Mouse (Mus musculus) heart, embryonic 13.5 days (tissue): ENCODE measurements around the gene Lpcat3. TPM values are rescaled to one million over a fixed set of nuclear protein-coding genes. Genes with fewer than 3 reads are reported as not detected.
A peak's percentile ranks its signal among the peaks of the same experiment; 100 is the strongest.

Source experiments
- microRNA counts: library from miRNA; unstranded; fragments of <30 nt; microRNA quantifications from one replicate; lab custom pipeline; 2016
- microRNA-seq: library from miRNA; unstranded; fragments of <30 nt; microRNA quantifications from one replicate; pipeline ENCODE4, GENCODE M21; 2016
- polyA plus RNA-seq: library from polyadenylated mRNA; unstranded; fragments of >200 nt; fragmentation: Nextera tagmentation; extraction: Ambion mirVana; gene quantifications from 2 replicates; pipeline ENCODE4 v1.2.1, GENCODE M21; 2015

Gene Lpcat3
- polyA plus RNA-seq, 1 experiment from 2014 or later, result 44.1 TPM

MicroRNAs within 50 kb of the gene (microRNA counts, 519-probe panel; counts per million panel counts)
- microRNA mmu-miR-141 (lab: Ali Mortazavi, UCI) (209 counts per million, percentile 61 among the panel's probes with 10 or more counts), microRNA mmu-miR-200c (lab: Ali Mortazavi, UCI) (2,876 counts per million, percentile 66 among the panel's probes with 10 or more counts)

Small RNA genes lying within 50 kb of the gene (microRNA-seq; reads per million reads assigned to microRNA genes)
- gene Mir141 (61.4 reads per million, percentile 46 among the genes with 10 or more reads in this experiment), gene Mir200c (450 reads per million, percentile 73 among the genes with 10 or more reads in this experiment)

Other genes with a start within 250 kb of the Lpcat3 start
- gene Pex5, start 248.0 kb upstream of the Lpcat3 start, polyA plus RNA-seq, result 23.2 and 23.7 TPM in 2 replicates
- gene Clstn3, start 198.2 kb upstream of the Lpcat3 start, polyA plus RNA-seq, result 1.1 and 1.9 TPM in 2 replicates
- 0.46 and 0.52 TPM in 2 replicates for gene C1rl, start 169.9 kb upstream of the Lpcat3 start, polyA plus RNA-seq
- 0.40 and 0.68 TPM in 2 replicates for gene C1ra, start 150.6 kb upstream of the Lpcat3 start, polyA plus RNA-seq
- gene C1s1, start 120.7 kb upstream of the Lpcat3 start, polyA plus RNA-seq, result 0.74 and 1.0 TPM in 2 replicates
- gene C1rb, start 92.7 kb upstream of the Lpcat3 start, polyA plus RNA-seq, result not detected in 2 replicates
- gene C1s2, start 26.9 kb upstream of the Lpcat3 start, polyA plus RNA-seq, result not detected in 2 replicates
- 113 and 130 TPM in 2 replicates for gene Emg1, start 49.2 kb downstream of the Lpcat3 start, polyA plus RNA-seq
- gene Phb2, start 49.3 kb downstream of the Lpcat3 start, polyA plus RNA-seq, result 293 and 326 TPM in 2 replicates
- 5.3 and 5.6 TPM in 2 replicates for gene Ptpn6, start 75.7 kb downstream of the Lpcat3 start, polyA plus RNA-seq
- gene Grcc10, start 78.3 kb downstream of the Lpcat3 start, polyA plus RNA-seq, result 364 and 411 TPM in 2 replicates
- not detected in 2 replicates for gene Gm45234, start 93.0 kb downstream of the Lpcat3 start, polyA plus RNA-seq
- gene Atn1, start 93.5 kb downstream of the Lpcat3 start, polyA plus RNA-seq, result 7.8 and 9.4 TPM in 2 replicates
- gene Eno2, start 106.6 kb downstream of the Lpcat3 start, polyA plus RNA-seq, result 4.6 and 4.9 TPM in 2 replicates
- gene Lrrc23, start 116.7 kb downstream of the Lpcat3 start, polyA plus RNA-seq, result 0.09 TPM in 1 of 2 replicates, not detected in the other
- gene Spsb2, start 145.6 kb downstream of the Lpcat3 start, polyA plus RNA-seq, result 8.4 and 10.9 TPM in 2 replicates
- 1,248 and 1,451 TPM in 2 replicates for gene Tpi1, start 151.3 kb downstream of the Lpcat3 start, polyA plus RNA-seq
- 98.3 and 101 TPM in 2 replicates for gene Usp5, start 166.5 kb downstream of the Lpcat3 start, polyA plus RNA-seq
- gene Cdca3, start 166.5 kb downstream of the Lpcat3 start, polyA plus RNA-seq, result 123 and 132 TPM in 2 replicates
- 7.8 and 11.7 TPM in 2 replicates for gene Gnb3, start 177.2 kb downstream of the Lpcat3 start, polyA plus RNA-seq
- 15.5 and 17.7 TPM in 2 replicates for gene P3h3, start 194.7 kb downstream of the Lpcat3 start, polyA plus RNA-seq
- gene Gpr162, start 201.0 kb downstream of the Lpcat3 start, polyA plus RNA-seq, result 1.6 TPM in 2 replicates
- not detected in 2 replicates for gene Cd4, start 225.2 kb downstream of the Lpcat3 start, polyA plus RNA-seq
- gene Lag3, start 248.7 kb downstream of the Lpcat3 start, polyA plus RNA-seq, result 1.0 and 1.1 TPM in 2 replicates